8 mouse cellular contexts compared by ENCODE assay signal in genomic region chr3:30601175-30601574, GRCm38 (mm10). TPM values are rescaled to one million over a fixed set of nuclear protein-coding genes. Genes with fewer than 3 reads are reported as not detected.
DNase-seq lines count a peak whose midpoint lies in the region; ATAC-seq lines count a peak whose summit lies in the region.

No protein-coding gene starts in this region.

- peak; percentile 89 for DNase-seq in cerebellum, adult 11 months
- peak; percentile 91 for DNase-seq in embryo, embryonic 11 days
- DNase-seq in gastrocnemius, postnatal 4 days (ENCODE audit: low spot score in 2 of 2): peak; percentile 43 to 71
- DNase-seq in left cerebral cortex, postnatal 36 days (ENCODE audit: low spot score in 2 of 2): peak; percentile 79 to 86
- peak; percentile 79 for DNase-seq in midbrain, embryonic 10.5 days (ENCODE audit: low spot score)
- DNase-seq in right cerebral cortex, postnatal 36 days (ENCODE audit: low spot score in 2 of 2): peak; percentile 80 to 82

- peak overlapping the region; percentile 89 for H3K4me2 ChIP-seq in intestine, embryonic 16.5 days (ENCODE audit: low read depth, low read length)

- under 1% methylated on average over 17 of the region's 17 CpGs for WGBS in intestine, embryonic 16.5 days
- under 1% methylated on average over 17 of the region's 17 CpGs for WGBS in midbrain, embryonic 10.5 days

- intact Hi-C loops in left cerebral cortex, postnatal 36 days (cut with DNase I): loop anchor here (5.0 to 10.0 kb wide), 2 partner anchors 191 to 364 kb away; partner anchors contain the start of genes Phc3 and Sec62

- no peak for ATAC-seq in cerebellum, adult (ENCODE audit: insufficient number of reproducible peaks, low FRiP score, low TSS enrichment)
- peak; percentile 29 for ATAC-seq in intestine, embryonic 16.5 days

- H3K4me1 ChIP-seq in intestine, embryonic 16.5 days (ENCODE audit: control insufficient read depth, insufficient read depth, low read length): peaks cover 10% of the 10 kb centered on the region; the same call in 1 of the 2 replicates
- peaks cover 27% of the 10 kb centered on the region for H3K4me1 ChIP-seq in midbrain, embryonic 10.5 days

- H3K27me3 ChIP-seq in intestine, embryonic 16.5 days (replicated peaks; ENCODE audit: control insufficient read depth, insufficient read depth, low read length): peaks cover 3% of the 10 kb centered on the region; the same call in 1 of the 2 replicates
- H3K27me3 ChIP-seq in midbrain, embryonic 10.5 days (ENCODE audit: low read depth, poor library complexity, severe bottlenecking): peaks cover 40% of the 10 kb centered on the region

- no peaks in the 10 kb centered on the region for H3K9me3 ChIP-seq in intestine, embryonic 16.5 days (ENCODE audit: control insufficient read depth, low read length)
- no peaks in the 10 kb centered on the region for H3K9me3 ChIP-seq in midbrain, embryonic 10.5 days (replicated peaks)

- peaks cover 3% of the 10 kb centered on the region; the same call in 1 of the 2 replicates for H3K36me3 ChIP-seq in intestine, embryonic 16.5 days (ENCODE audit: control insufficient read depth, insufficient read depth, low read length)
- H3K36me3 ChIP-seq in midbrain, embryonic 10.5 days: peaks cover 11% of the 10 kb centered on the region

- peak overlapping the region; percentile 77 for H3K27ac ChIP-seq in intestine, embryonic 16.5 days (ENCODE audit: low read length)
- H3K27ac ChIP-seq in midbrain, embryonic 10.5 days (replicated peaks): no peak overlapping the region

- peak overlapping the region; percentile 62 for H3K4me3 ChIP-seq in intestine, embryonic 16.5 days (ENCODE audit: low read length)
- H3K4me3 ChIP-seq in midbrain, embryonic 10.5 days: peak overlapping the region; percentile 77

- no peak overlapping the region; the same call in 1 of the 2 replicates for H3K9ac ChIP-seq in intestine, embryonic 16.5 days (ENCODE audit: low read depth, low read length)

RNA-seq across cellular contexts. Expression of gene Mynn, which starts 0.7 kb away (rescaled TPM):
- 10 to 100 TPM; 16.5 to 22.0 TPM for total RNA-seq in gastrocnemius, postnatal 4 days (2021)
- polyA plus RNA-seq in intestine, embryonic 16.5 days (2015; fragmentation: Nextera tagmentation; extraction: Ambion mirVana): 20.6 and 21.7 TPM in 2 replicates
- total RNA-seq in left cerebral cortex, postnatal 36 days (2021): 10 to 100 TPM; 11.1 to 15.3 TPM
- 32.4 and 35.0 TPM in 2 replicates for polyA plus RNA-seq in midbrain, embryonic 10.5 days (2016; fragmentation: Nextera tagmentation; extraction: Ambion mirVana)

RNA-seq across cellular contexts. Expression of gene Actrt3, which starts 1.4 kb away (rescaled TPM):
- total RNA-seq in gastrocnemius, postnatal 4 days (2021): not detected
- polyA plus RNA-seq in intestine, embryonic 16.5 days (2015; fragmentation: Nextera tagmentation; extraction: Ambion mirVana): 0.12 and 0.33 TPM in 2 replicates
- total RNA-seq in left cerebral cortex, postnatal 36 days (2021): 1 to 10 TPM in 1 of 2 experiments, under 1 TPM in 1; 0.99 to 1.1 TPM
- polyA plus RNA-seq in midbrain, embryonic 10.5 days (2016; fragmentation: Nextera tagmentation; extraction: Ambion mirVana): 0.10 TPM in 1 of 2 replicates, not detected in the other

RNA-seq across cellular contexts. Expression of gene Lrriq4, which starts 43.1 kb away (rescaled TPM):
- total RNA-seq in gastrocnemius, postnatal 4 days (2021): not detected
- polyA plus RNA-seq in intestine, embryonic 16.5 days (2015; fragmentation: Nextera tagmentation; extraction: Ambion mirVana): not detected in 2 replicates
- total RNA-seq in left cerebral cortex, postnatal 36 days (2021): not detected
- not detected in 2 replicates for polyA plus RNA-seq in midbrain, embryonic 10.5 days (2016; fragmentation: Nextera tagmentation; extraction: Ambion mirVana)

RNA-seq across cellular contexts. Expression of gene Lrrc34, which starts 46.5 kb away (rescaled TPM):
- not detected for total RNA-seq in gastrocnemius, postnatal 4 days (2021)
- 0.23 and 0.38 TPM in 2 replicates for polyA plus RNA-seq in intestine, embryonic 16.5 days (2015; fragmentation: Nextera tagmentation; extraction: Ambion mirVana)
- total RNA-seq in left cerebral cortex, postnatal 36 days (2021): not detected
- 1.8 and 2.5 TPM in 2 replicates for polyA plus RNA-seq in midbrain, embryonic 10.5 days (2016; fragmentation: Nextera tagmentation; extraction: Ambion mirVana)

RNA-seq across cellular contexts. Expression of gene Mecom, which starts 53.4 kb away (rescaled TPM):
- 10 to 100 TPM; 15.6 to 18.0 TPM for total RNA-seq in gastrocnemius, postnatal 4 days (2021)
- polyA plus RNA-seq in intestine, embryonic 16.5 days (2015; fragmentation: Nextera tagmentation; extraction: Ambion mirVana): 10.2 and 11.5 TPM in 2 replicates
- total RNA-seq in left cerebral cortex, postnatal 36 days (2021): 1 to 10 TPM; 2.2 to 5.0 TPM
- polyA plus RNA-seq in midbrain, embryonic 10.5 days (2016; fragmentation: Nextera tagmentation; extraction: Ambion mirVana): 22.6 and 34.8 TPM in 2 replicates
